Mouse (Mus musculus) limb, embryonic 14.5 days (tissue): ENCODE data around the gene Ttc28. TPM values are rescaled to one million over a fixed set of nuclear protein-coding genes. Genes with fewer than 3 reads are reported as not detected.

Source experiments
- ATAC-seq: fragments of 200-750 bp; cut with Nextera tagmentation; 2 replicates; pipeline ENCODE4 v1.8.0; 2017; ENCODE audit warnings: low read depth, moderate number of reproducible peaks, moderate TSS enrichment; ENCODE audit not compliant: low FRiP score
- DNase-seq: peaks from one replicate; pipeline ENCODE4 v3.0.0-alpha.2; 2015; ENCODE audit warnings: low spot score
- H3K27ac ChIP-seq: fragments of 300-500 bp; sonication (generic); replicated peaks from 2 replicates; pipeline ENCODE4 v1.5.1; 2014; ENCODE audit warnings: low read depth, mild to moderate bottlenecking, low read length, moderate library complexity, mixed read lengths
- H3K27me3 ChIP-seq: fragments of 300-500 bp; sonication (generic); 2 replicates; pipeline ENCODE4 v1.6.1; 2014; ENCODE audit warnings: low read length, mixed read lengths; ENCODE audit not compliant: control insufficient read depth, insufficient read depth
- H3K36me3 ChIP-seq: fragments of 300-500 bp; sonication (generic); 2 replicates; pipeline ENCODE4 v1.6.1; 2014; ENCODE audit warnings: mild to moderate bottlenecking, low read length, moderate library complexity, mixed read lengths; ENCODE audit not compliant: control insufficient read depth, insufficient read depth
- H3K4me1 ChIP-seq: fragments of 300-500 bp; sonication (generic); 2 replicates; pipeline ENCODE4 v1.6.1; 2014; ENCODE audit warnings: antibody characterized with exemption, low read length, mixed read lengths; ENCODE audit not compliant: control insufficient read depth, insufficient read depth
- H3K4me2 ChIP-seq: fragments of 300-500 bp; sonication (generic); replicated peaks from 2 replicates; pipeline ENCODE4 v1.6.1; 2014; ENCODE audit warnings: low read depth, mild to moderate bottlenecking, low read length, moderate library complexity; ENCODE audit not compliant: severe bottlenecking
- H3K4me3 ChIP-seq: fragments of 300-500 bp; sonication (generic); replicated peaks from 2 replicates; pipeline ENCODE4 v1.5.1; 2014; ENCODE audit warnings: low read length
- H3K9ac ChIP-seq: fragments of 300-500 bp; sonication (generic); 2 replicates; pipeline ENCODE4 v1.6.1; 2014; ENCODE audit warnings: mild to moderate bottlenecking, low read depth, low read length, moderate library complexity; ENCODE audit not compliant: severe bottlenecking
- H3K9me3 ChIP-seq: fragments of 300-500 bp; sonication (generic); 2 replicates; pipeline ENCODE4 v1.6.1; 2016; ENCODE audit warnings: low read length; ENCODE audit not compliant: control insufficient read depth
- POLR2A ChIP-seq: fragments of 200-500 bp; IDR thresholded peaks from 2 replicates; pipeline ENCODE4 v1.8.0; 2012; ENCODE audit warnings: inconsistent platforms, mild to moderate bottlenecking, moderate library complexity, borderline replicate concordance; ENCODE audit not compliant: insufficient read depth, insufficient read length; ENCODE audit errors: extremely low read depth
- WGBS: fragments of 180-500 bp; shearing (Covaris S2); extraction: QIAGEN DNeasy Blood & Tissue Kit; methylation state at CpG from one replicate; pipeline ENCODE4 v1.1.7; 2014; 5-methylcytosine and 5-hydroxymethylcytosine counted together
- polyA plus RNA-seq, 2 experiments: library from polyadenylated mRNA; depleted of rRNA in 1 of 2; stranded (reverse) in 1 of 2; unstranded in 1 of 2; fragments of >200 nt; fragmentation: Nextera tagmentation in 1 of 2; extraction: Ambion mirVana in 1 of 2; gene quantifications; 2 replicates each; pipeline versions ENCODE4 v1.2.1 to v1.2.3; 2012 to 2014

The Ttc28 gene
- polyA plus RNA-seq, 2 experiments, result 16.3 to 19.9 TPM

GRCm38 (mm10) chr5:111235131-111235530 is 355.5 kb downstream of the Ttc28 start:
- peaks cover 71% of the 10 kb centered on the region for H3K36me3 ChIP-seq
- H3K4me2 ChIP-seq, result no peak overlapping the region
- no peak overlapping the region for H3K4me3 ChIP-seq
- no peaks in the 10 kb centered on the region for H3K9me3 ChIP-seq
- WGBS, result 79% methylated on average over 12 of the region's 12 CpGs
- DNase-seq, result no peak
- H3K9ac ChIP-seq, result no peak overlapping the region
- ATAC-seq, result no peak
- H3K27ac ChIP-seq, result no peak overlapping the region
- H3K4me1 ChIP-seq, result peaks cover 13% of the 10 kb centered on the region; the same call in 1 of the 2 replicates
- no peaks in the 10 kb centered on the region for H3K27me3 ChIP-seq
- no peak for TF ChIP-seq POLR2A

DNA sequence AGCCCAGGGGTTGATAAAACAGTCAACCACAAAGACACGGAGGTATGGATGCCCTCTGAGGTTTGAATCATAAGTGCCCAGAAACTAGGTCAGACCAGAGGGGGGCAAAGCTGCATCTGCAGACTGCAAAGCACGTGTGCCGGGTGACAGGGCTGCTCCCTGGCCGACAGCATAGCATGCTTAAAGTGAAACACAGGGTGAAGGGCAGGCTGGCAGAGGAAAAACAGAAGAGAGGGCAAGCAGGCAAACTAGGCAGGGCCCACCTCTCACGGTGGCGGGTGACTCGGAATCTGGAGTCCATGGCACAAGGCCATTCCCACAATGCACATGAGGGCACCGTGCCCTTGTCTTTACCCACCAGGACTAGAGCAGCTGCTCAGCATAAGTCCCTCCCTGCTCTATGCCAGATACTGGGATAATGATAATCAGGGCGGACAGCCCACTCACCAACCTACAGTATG is 357.6 kb downstream of the Ttc28 start:
- no peak for TF ChIP-seq POLR2A
- 89% methylated on average over 9 of the region's 9 CpGs for WGBS
- Histone ChIP-seq H3K27me3 (no peaks in the 10 kb centered on the region), H3K9me3 (no peaks in the 10 kb centered on the region), H3K27ac (no peak overlapping the region), H3K36me3 (peaks cover 65% of the 10 kb centered on the region), H3K4me1 (peaks cover 13% of the 10 kb centered on the region; the same call in 1 of the 2 replicates), H3K4me2 (no peak overlapping the region), H3K9ac (no peak overlapping the region), H3K4me3 (no peak overlapping the region)
- ATAC-seq, result no peak
- DNase-seq, result no peak

GRCm38 (mm10) chr5:111239223-111239622 is 359.6 kb downstream of the Ttc28 start:
- no peaks in the 10 kb centered on the region for H3K9me3 ChIP-seq
- peaks cover 16% of the 10 kb centered on the region for H3K4me1 ChIP-seq
- H3K4me3 ChIP-seq, result no peak overlapping the region
- H3K27ac ChIP-seq, result no peak overlapping the region
- peaks cover 50% of the 10 kb centered on the region for H3K36me3 ChIP-seq
- H3K27me3 ChIP-seq, result no peaks in the 10 kb centered on the region
- DNase-seq (no peak), ATAC-seq (no peak; the same call in 1 of the 2 replicates)
- H3K9ac ChIP-seq, result no peak overlapping the region
- TF ChIP-seq POLR2A, result no peak
- H3K4me2 ChIP-seq, result no peak overlapping the region
- WGBS, result 41% methylated on average over 7 of the region's 7 CpGs

- no peak; the same call in 1 of the 2 replicates for ATAC-seq
- no peak for DNase-seq
- Histone ChIP-seq H3K36me3 (peaks cover 38% of the 10 kb centered on the region), H3K4me2 (no peak overlapping the region), H3K9ac (no peak overlapping the region), H3K4me1 (peaks cover 14% of the 10 kb centered on the region), H3K9me3 (no peaks in the 10 kb centered on the region), H3K27ac (no peak overlapping the region), H3K4me3 (no peak overlapping the region), H3K27me3 (no peaks in the 10 kb centered on the region)
- 10% methylated on average over 14 of the region's 14 CpGs for WGBS
- TF ChIP-seq POLR2A, result no peak
These were observed 363.9 kb downstream of the Ttc28 start for GRCm38 (mm10) chr5:111243447-111244040.

DNA sequence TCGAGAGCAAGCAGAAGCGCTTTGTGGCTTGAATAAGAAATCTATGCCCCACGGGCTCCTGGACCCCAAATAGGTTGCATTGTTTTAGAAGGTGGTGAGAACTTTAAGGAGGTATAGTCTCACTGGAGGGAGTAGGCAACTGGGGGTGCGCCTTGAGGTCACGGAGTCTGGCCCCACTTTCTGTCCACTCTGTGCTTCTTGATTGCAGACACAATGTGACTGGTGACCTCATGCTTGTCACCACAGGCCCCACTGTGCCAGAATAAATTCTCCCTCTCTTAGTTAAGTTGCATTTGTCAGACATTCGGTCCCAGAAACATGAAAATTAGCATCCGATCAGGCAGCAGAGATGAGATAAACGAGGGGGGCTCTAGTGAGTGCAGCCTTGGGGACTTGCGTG is 364.5 kb downstream of the Ttc28 start:
- ATAC-seq, result no peak
- Histone ChIP-seq H3K27me3 (no peaks in the 10 kb centered on the region), H3K4me2 (no peak overlapping the region), H3K9ac (no peak overlapping the region), H3K36me3 (peaks cover 34% of the 10 kb centered on the region), H3K27ac (no peak overlapping the region), H3K4me1 (peaks cover 14% of the 10 kb centered on the region), H3K9me3 (no peaks in the 10 kb centered on the region), H3K4me3 (no peak overlapping the region)
- TF ChIP-seq POLR2A, result no peak
- WGBS, result 50% methylated on average over 9 of the region's 9 CpGs
- no peak for DNase-seq
